Mouse (Mus musculus) liver, adult 10 weeks (tissue): ENCODE measurements around the gene Tex48. TPM values are rescaled to one million over a fixed set of nuclear protein-coding genes. Genes with fewer than 3 reads are reported as not detected.

Experiments
- polyA plus RNA-seq: library from polyadenylated mRNA; stranded (reverse); fragments of 350-450 nt; fragmentation: Illumina TruSeq; extraction: RNeasy Lipid Tissue Mini Kit (QIAGEN cat#74804); gene quantifications from one replicate; pipeline ENCODE4 v1.2.3, GENCODE M21; 2014; ENCODE audit warnings: low read depth, low replicate concordance

The Tex48 gene
- not detected for polyA plus RNA-seq

DNA sequence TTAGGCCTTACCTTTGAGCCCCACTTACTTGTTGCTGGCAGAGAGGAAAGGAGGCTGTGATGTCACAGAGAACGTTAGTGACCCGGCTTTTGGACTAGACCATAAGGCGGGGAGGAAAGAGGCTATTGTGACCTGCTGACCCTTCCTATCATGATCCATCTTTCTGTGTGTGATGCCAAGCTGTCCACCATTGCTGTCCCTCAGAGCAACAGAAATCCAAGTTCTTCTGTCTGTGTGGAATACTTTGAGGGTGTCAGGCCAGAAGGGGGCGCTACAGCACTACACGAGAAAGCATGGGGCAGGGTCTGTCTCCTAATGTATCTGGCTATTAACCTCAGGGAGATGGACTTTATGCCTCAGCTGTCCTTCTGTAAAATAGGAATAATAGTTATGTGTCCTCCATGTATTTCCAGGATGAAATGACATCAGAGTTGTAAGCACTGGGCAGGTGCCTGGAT is at the start of gene Tex48:
Gene Tex48 (minus strand): TSS at position 51 of the 458 bp plus-strand sequence.

DNA sequence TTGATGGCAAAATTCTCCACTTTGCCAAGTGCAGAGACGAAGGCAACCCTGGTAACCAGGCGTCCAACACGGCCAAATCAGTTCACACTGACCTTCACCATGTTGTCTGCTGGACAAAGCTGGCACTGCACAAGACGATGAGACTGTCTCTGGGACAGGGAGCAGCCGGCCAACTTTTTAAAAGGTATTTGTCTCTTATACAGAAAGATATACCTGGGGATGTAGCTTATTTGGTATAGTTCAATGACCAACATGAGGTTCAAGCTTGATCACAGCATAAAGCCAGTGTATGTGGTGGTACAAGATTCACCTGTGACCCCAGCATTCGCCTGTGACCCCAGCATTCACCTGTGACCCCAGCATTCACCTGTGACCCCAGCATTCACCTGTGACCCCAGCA is 41.1 kb upstream of the Tex48 start, which contains the start of gene Gm11214:
Gene Gm11214 (minus strand): TSS at position 101 of the 400 bp plus-strand sequence.

DNA sequence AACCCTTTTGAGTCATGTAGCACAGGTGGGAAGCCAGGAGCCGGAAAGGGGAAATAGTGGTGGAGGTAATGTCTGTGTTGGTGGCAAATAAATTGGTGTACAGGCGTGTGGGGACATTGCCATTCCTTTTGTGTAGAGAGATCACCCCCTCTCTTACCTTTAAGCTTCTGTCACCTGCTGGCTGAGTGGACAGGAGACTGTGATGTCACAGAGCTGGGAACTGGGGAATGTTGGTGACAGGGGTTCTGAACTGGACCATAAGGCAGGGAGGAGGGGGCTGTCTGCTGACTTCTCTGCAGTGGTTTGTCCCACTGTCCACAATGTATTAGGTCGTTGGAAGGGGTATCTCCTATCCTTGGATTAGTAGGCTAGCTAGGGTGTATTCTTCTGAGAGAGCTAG is 17.3 kb downstream of the Tex48 start, which contains the start of gene Gm11213:
Gene Gm11213 (minus strand): TSS at position 317 of the 400 bp plus-strand sequence.

DNA sequence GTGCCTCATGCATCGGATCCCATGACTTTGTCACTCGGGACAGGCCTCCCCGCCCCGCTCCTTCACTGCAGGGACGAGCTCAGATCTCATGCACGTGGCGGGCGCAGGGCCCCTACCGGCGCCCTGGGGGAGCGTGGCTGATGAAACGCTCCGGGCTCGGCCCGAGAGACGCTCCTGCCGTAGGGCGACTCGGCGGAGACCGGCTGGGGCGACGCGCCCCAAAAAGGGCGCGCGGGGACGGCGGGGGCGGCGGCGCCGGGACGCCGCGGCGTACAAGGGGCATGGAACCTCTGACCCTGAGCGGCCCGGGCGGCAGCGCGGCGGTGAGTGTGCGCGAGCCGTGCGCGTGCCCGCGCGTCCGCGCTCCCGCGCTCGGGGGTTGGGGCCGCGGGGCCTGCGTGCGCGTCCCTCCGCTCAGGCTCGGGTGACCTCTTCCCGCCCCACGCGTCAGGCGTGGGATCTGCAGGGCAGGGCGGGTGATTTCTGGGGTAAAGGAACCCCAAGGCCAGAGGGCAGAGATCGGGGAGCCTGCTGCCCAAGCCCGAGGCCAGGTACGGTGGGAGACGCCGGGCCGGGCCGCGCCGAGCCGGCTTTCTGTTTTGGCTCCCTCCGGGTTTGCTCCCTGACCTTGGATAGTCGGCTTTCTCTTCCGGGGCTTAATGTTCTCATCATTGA is 63.7 kb downstream of the Tex48 start, which contains the start of gene Tmem268:
Gene Tmem268 (plus strand): TSS at position 375 of the 675 bp plus-strand sequence.

Other genes with a start within 250 kb of the Tex48 start
- 0.05 TPM for gene Akna, start 219.1 kb downstream of the Tex48 start, polyA plus RNA-seq
- not detected for gene Whrn, start 126.4 kb downstream of the Tex48 start, polyA plus RNA-seq
- 112 TPM for gene Atp6v1g1, start 77.7 kb downstream of the Tex48 start, polyA plus RNA-seq
- gene Tmem268, start 63.6 kb downstream of the Tex48 start, polyA plus RNA-seq, result 2.9 TPM
- gene Gm11213, start 17.2 kb downstream of the Tex48 start, polyA plus RNA-seq, result not detected
- not detected for gene Gm11214, start 41.0 kb upstream of the Tex48 start, polyA plus RNA-seq
- not detected for gene Tnfsf15, start 122.7 kb upstream of the Tex48 start, polyA plus RNA-seq
- gene Tnfsf8, start 238.9 kb upstream of the Tex48 start, polyA plus RNA-seq, result not detected